Mouse (Mus musculus) activated CD4-positive, CD25-positive, alpha-beta regulatory T cell, adult 4 months (primary cell): Measurements from ENCODE around the gene Kcna1. TPM values are rescaled to one million over a fixed set of nuclear protein-coding genes. Genes with fewer than 3 reads are reported as not detected.

Source experiments
- ATAC-seq: one replicate; pipeline ENCODE4 v1.8.0; 2017
- polyA plus RNA-seq, 2 experiments: library from polyadenylated mRNA; unstranded; fragments of 100-300 nt; shearing (Covaris generic); gene quantifications; one replicate each; pipeline ENCODE4 v1.2.1; 2017

The Kcna1 gene
- polyA plus RNA-seq, 2 experiments from 2014 or later = 0.13 TPM; not detected in 1

DNA sequence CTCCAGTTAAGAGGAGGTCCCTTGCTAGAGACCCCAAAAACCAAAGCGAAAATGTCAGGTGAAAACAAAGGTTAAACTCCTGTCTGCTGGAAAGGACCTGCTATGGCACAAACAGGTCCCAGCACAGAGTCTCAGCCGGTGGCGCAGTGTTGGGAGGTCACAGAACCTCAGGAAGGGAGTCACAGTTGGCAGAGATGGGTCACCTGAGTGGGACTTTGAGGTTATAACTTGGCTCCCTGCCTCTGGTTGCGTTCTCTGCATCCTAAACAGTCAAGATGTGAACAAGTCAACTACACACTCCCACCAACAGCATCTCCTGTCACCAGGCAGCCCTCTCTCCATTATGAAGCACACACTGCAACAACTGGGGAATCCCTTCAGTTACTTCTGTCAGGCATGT, 48.4 kb downstream of the Kcna1 start:
- no peak for ATAC-seq

- no peak for ATAC-seq
Measured at GRCm38 (mm10) chr6:126595805-126596629, 50.2 kb downstream of the Kcna1 start.

GRCm38 (mm10) chr6:126595130-126595529, 51.1 kb downstream of the Kcna1 start:
- no peak for ATAC-seq

- ATAC-seq = no peak
Measured at GRCm38 (mm10) chr6:126594365-126594764, 51.8 kb downstream of the Kcna1 start.

DNA sequence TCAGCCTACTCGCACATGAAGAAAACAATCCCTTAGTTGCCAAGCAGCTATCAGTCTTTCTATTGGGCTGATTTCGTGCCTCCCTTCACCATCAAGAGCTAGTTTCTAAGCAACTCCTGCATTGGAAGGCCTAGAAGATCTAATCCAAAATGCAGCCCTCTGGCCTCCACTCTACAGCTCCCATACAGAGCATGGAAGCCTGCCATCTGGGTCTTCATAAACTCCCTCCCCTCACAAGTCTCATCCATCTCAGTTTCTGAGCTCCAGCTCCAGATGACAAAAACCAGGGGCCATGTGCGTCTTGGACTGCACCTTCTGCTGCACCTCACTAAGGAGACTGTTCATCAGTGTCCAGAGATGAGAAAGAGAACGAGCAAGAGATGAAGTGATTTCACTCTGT, 52.8 kb downstream of the Kcna1 start:
- ATAC-seq = no peak

Other genes with a start within 250 kb of the Kcna1 start
- not detected for gene Kcna5, start 111.0 kb downstream of the Kcna1 start, polyA plus RNA-seq
- gene Kcna6, start 94.3 kb upstream of the Kcna1 start, polyA plus RNA-seq = not detected
- 100 to 1,000 TPM; 160 to 212 TPM for gene Ndufa9, start 202.8 kb upstream of the Kcna1 start, polyA plus RNA-seq
- gene Akap3, start 206.7 kb upstream of the Kcna1 start, polyA plus RNA-seq = not detected